Mouse (Mus musculus) lung, postnatal 0 days (tissue): ENCODE measurements around the gene Nrg4.
A peak's percentile ranks its signal among the peaks of the same experiment; 100 is the strongest.

Source experiments
- CTCF ChIP-seq: IDR thresholded peaks from 2 replicates; pipeline ENCODE4 v1.5.1; 2016; ENCODE audit warnings: antibody characterized with exemption, mild to moderate bottlenecking
- EP300 ChIP-seq: IDR thresholded peaks from 2 replicates; pipeline ENCODE4 v1.6.1; 2016; ENCODE audit warnings: antibody characterized with exemption, mild to moderate bottlenecking, control low read depth

- TF ChIP-seq EP300 = no peak
- 0 out of 2 replicates have a peak, but pooled peaks have one; percentile 7 for TF ChIP-seq CTCF
These were observed 97.6 kb downstream of the Nrg4 start for GRCm38 (mm10) chr9:55229010-55229409.
